Mouse (Mus musculus) lung, postnatal 25 days (tissue): ENCODE results near the gene Kcnk6.

ENCODE experiments used
- DNase-seq: peaks from one replicate; pipeline ENCODE4 v3.0.0; 2022; ENCODE audit warnings: low spot score

Gene Kcnk6

GRCm38 (mm10) chr7:29232247-29233013 lies at the start of gene Kcnk6:
Gene Kcnk6, minus strand, starts transcription at chr7:29232515.
- peak; percentile 71 for DNase-seq

DNA sequence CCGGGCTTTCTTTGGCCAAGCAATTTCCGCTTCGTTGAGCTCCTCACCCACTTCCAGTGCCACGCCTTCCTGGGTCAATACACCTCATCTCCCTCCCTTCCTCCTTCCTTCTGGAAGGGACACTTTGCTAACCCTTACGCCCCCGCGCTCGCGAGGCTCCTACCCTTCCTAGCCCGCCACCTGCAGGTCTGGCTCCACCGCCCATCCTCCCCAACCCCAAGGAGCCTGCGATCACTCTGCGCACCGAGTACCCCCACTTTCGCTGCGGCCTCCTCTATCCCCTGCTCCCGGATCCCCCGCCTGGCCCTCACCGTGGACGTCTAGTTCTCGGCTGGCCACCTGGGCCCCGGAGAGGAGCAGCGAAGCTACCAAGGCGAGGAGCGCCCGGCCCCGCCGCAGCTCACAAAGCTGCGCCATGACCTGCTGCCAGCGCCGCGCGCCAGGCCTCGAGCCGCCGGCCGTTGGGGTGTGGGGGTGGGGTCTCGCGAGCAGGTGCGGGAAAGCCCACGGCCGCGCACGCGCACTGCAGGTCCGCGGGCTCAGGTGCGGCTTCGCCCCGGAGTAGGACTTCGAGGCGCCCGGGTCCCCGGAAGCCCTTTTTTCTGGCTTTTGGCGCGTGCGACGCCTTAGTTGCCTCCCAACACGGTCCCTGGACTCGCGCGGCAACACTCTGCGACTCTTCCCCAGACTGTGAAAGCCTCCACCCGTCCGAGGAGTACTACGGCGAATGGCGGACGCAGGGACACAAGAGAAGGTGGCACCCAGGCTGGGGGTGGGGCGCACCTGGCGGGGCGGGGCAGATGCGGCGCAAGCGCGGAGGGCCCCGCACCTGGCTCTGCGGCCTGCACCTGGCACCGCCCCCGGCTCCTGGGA lies 49.1 kb upstream of the Kcnk6 start, which contains the start of gene Spint2:
Gene Spint2, minus strand, starts transcription at position 712 of the 873 bp plus-strand sequence.
- peak; percentile 91 for DNase-seq

DNA sequence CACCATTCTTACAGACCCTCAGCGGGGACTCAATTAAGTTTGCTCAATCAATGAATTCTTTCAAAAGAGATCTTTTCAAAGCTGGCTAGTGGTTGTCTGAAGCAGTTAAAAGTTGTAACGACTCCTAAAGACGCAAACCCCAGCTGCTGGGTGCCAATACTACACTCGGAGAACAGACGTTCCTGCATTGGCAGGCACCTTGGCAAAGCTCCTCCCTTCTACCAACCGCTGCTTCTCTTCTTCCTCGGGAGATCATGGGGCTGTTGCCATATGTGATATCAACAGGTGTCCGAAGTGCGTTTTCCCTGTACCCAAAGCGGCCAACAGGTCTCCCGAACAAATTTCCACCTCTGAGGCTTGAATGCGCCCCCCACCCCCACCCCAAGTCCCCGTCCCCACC lies 48.5 kb upstream of the Kcnk6 start:
- DNase-seq, result no peak

- DNase-seq, result no peak
These were observed 47.6 kb upstream of the Kcnk6 start for GRCm38 (mm10) chr7:29279924-29280323.

DNA sequence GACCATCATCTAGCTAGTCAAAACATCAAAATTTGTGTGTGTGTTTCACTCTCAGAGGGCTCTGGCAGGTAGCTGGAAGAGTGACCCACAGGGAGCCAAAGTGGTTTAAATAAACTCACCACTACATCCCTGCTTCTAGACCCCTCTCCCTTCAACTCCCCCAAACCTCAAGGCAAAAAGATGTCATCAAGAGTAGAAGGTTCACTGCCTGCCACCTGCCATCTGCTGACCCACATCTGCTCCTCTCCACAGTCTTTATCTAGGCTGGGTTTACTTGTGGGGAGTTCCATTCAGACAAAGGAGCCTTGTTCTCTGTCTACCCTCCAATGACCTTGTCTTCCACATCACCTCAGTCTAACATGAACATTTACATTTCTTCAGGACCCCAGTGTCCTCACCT lies 46.9 kb upstream of the Kcnk6 start:
- DNase-seq, result no peak

GRCm38 (mm10) chr7:29277510-29277909 lies 45.2 kb upstream of the Kcnk6 start:
- no peak for DNase-seq

- DNase-seq, result no peak
These were observed 44.4 kb upstream of the Kcnk6 start for GRCm38 (mm10) chr7:29276715-29277114.

DNA sequence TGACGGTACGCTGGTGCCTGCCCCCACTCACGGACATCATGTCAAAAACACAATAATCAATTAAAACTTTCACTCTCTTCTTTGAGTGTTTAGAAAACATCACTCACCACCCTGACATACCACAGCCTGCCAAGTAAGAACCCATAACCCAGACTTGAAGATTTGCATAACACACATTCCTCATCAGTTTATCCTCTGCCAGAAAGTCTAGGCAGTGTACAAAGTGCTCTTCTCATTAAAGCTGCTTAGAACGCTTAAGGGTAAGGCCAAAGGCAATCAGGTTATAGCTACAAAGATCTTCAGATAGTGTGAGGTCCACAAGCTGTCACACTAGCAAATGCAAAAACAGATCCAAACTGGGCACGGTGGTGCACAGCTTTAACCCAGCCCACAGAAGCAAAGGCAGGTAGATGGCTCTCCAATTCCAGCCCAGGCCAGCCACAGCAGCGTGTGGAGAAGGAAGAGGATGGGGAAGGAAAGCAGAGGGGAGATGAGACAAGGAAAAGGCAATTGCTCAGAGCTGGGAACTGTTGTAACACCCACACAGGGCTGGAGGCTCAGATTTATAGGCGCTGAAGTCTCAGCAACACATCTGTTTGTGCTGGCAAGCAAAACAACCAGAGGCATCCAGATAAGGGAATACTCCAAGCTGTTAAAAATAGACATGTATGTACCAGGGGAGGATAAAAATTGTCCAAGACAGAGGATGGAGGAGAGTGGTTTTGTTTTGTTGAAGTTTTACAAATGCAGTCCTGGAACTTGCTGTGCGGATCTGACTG lies 39.6 kb upstream of the Kcnk6 start:
- no peak for DNase-seq

DNA sequence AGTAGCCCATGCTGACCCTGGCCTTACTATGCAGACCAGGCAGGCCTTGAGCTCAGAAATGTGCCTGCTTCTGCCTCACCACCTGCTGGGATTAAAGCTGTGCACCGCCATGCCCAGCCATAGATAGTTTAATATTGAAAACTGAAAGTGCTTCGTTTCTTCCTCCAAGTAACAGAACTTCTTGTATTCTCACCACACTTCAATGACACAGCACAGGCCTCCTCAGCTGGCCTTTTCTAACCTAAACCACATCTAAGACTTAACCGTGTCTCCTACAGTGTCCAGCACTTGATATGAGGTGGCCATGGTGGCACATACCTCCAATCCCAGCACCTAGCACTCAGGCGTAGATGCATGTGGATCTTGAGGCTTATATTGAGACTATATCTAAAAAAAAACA lies 38.1 kb upstream of the Kcnk6 start:
- DNase-seq, result no peak

DNA sequence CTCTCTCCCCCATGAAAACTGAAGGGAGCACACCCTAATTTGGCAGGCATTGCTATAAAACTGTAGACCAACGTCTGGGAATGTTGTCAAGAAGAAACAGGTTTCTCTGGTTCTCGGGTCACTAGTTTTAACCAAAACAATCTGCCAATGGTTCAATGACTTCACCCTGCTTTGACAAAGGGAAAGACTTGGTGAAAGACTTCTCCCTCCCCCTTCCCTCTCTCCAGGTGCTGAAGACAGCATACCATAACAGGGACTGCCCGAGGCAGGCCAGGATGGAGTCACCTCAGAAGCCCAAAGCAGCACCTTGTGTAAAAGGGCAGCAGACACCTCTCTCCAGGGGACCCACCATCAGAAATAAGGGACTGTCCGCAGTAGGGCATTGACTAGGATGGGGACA lies 34.6 kb upstream of the Kcnk6 start:
- peak; percentile 61 for DNase-seq

- DNase-seq, result no peak
These were observed 33.3 kb upstream of the Kcnk6 start for GRCm38 (mm10) chr7:29265636-29266035.

DNA sequence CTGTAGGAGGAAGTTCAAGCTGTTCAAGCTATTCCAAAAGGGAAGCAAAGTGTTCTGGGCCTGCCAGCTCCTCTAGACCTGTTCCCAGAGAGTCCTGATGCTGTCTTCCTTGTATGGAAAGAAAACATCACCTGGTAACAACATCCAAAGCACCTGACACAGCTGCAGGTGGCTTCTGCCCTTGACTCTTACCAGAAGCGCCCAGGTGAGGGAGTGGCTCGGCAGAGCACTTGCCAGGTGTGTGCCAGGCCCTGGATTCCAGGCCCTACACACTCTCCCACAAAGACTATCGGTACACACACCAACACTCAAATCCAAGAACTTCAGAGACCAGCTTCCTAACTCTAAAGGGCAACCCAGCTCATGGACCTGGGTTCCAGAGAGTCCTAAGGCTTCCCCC lies 31.5 kb upstream of the Kcnk6 start:
- no peak for DNase-seq

DNA sequence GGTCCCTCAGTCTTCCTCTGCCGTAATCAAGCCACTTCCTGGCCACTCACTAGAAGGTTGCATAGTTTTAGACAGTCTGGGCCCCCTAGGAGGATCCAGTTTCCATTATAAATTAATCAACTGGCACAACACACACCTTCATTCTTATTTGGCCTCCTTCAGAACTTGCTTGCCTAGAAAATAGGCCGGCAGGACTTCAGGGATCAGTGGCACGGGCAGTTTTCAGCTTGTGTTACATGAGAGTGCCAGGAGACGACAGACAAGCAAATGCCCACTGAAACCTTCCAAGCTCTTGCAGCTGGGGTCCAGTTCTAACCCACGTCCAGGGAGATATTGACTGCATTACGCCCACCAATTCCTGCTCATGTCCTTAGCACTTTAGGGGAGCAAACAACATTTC lies 29.8 kb upstream of the Kcnk6 start:
- DNase-seq, result no peak

DNA sequence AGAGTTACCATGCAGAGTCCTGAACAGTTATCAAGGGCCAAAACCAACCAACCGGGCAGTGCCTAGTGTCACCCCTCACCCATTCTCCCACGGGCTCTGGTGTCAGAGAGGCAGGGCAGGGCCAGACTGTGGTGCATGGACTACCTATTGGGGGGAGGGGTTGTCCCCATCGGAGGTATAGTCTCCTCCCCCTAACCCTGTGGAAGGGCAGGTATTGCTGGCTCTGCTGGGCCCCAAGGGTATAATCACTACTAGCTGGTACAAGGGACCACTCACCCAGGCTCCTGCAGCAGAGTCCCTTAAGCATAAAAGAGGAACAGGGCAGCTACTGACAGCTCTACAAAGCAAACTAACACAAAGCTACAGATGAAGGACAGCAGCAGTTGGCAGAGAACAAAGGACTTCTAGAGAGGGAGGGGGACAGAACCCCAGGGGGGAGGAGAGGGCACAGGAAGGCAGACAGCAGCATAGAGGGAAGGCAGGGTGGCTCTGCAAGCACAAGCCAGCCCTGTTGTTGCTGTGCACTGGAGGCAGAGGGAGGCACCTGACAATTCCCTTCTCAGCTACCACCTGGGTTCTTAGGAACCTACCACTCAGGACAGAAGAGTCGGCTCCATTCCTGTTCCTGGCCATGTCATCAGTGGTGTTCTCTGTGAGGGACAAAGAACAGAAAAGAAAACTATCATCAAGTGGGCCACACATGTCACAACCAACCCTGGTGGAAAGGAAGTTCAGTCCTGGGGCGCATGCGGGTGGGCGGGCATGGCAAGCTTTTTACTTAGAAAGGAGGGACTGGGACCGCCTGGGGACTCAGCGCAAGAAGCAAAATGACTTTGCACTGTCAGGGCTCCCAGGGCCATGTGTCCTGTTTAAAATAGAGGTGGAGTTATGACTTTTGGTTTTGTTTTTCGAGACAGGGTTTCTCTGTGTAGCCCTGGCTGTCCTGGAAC lies 27.7 kb upstream of the Kcnk6 start:
- no peak for DNase-seq

- peak; percentile 91 for DNase-seq
These were observed 25.1 kb upstream of the Kcnk6 start for GRCm38 (mm10) chr7:29257368-29257767.

DNA sequence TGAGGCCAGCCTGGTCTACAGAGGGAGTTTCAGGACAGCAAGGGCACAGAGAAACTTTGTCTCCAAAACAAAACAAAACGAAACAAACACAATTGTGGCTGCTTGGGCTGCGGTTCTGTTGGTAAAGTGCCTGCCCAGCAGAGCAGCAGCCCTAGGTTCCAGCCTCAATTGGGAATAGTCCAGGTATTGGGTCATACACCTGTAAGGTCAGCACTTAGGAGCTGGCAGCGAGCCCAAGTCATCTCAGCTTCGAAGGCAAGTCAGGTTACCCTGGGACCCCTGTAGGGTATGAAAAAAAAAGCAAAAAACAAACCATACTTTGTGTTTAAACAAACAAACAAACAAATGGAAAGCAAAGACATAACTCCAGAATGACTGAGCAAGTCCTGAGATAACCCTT lies 23.6 kb upstream of the Kcnk6 start:
- DNase-seq, result no peak

DNA sequence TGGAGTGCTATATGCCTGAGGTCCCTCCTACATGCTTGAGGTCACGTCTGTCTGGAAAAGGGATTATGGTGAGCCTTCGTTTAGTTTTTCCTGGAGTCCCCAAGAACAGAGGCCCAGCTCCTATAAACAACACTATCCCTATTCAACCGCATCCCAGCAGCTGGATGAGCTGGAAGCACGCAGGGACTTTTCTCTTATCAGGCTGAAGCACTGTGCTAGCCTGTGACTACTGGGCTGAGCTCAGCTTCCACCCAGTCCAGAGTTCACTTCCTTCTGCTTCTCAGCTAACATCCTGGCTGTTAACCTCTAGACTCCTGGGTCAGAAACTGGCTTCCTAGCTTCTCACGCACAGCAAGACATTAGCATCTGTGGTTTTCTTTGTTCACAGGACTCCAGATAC lies 21.5 kb upstream of the Kcnk6 start:
- DNase-seq, result no peak

GRCm38 (mm10) chr7:29251166-29251565 lies 18.9 kb upstream of the Kcnk6 start:
- no peak for DNase-seq

GRCm38 (mm10) chr7:29248261-29248841 lies 16.0 kb upstream of the Kcnk6 start, which contains the start of gene 2200002D01Rik:
Gene 2200002D01Rik, minus strand, starts transcription at chr7:29248466.
- DNase-seq, result peak; percentile 53

DNA sequence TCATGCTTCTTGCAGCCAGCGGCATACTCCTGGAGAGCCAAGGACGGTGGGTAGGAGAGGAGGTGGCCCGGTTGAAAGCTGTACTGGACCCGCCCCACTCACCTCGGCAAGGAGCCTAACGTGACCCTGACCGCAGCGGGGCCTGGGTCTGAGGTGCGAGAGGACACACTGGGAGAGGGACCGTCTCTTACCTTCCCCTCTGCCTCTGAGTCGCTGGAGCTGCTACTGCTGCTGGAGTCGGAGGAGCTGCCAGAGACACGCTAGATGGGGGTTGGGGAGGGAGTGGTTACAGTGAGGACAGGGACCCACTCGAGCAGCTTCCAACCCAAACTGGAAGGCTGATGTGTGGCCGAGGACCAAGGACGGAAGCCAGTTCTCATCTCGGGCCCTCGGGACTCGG lies 15.4 kb upstream of the Kcnk6 start:
- no peak for DNase-seq

DNA sequence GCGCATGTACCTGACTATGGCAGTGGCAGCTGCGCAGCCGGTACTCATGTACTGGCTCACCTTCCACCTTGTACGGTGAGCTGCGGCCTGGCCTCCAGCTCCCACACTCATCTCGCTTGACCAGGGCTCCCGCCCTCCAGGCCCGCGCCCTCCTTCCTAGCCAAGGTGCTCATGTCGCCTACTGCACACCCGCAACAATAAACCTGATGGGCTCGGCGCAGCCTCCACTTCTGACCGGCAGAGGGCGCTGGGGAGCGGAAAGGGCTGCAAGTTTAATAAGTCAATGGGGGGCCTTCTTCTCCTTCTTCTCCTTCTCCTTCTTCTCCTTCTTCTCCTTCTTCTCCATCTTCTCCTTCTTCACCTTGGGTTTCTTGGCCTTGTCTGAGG lies 15.0 kb upstream of the Kcnk6 start:
- DNase-seq, result peak; percentile 80
